9 mouse cellular contexts compared by ENCODE assay signal in the genomic region with DNA sequence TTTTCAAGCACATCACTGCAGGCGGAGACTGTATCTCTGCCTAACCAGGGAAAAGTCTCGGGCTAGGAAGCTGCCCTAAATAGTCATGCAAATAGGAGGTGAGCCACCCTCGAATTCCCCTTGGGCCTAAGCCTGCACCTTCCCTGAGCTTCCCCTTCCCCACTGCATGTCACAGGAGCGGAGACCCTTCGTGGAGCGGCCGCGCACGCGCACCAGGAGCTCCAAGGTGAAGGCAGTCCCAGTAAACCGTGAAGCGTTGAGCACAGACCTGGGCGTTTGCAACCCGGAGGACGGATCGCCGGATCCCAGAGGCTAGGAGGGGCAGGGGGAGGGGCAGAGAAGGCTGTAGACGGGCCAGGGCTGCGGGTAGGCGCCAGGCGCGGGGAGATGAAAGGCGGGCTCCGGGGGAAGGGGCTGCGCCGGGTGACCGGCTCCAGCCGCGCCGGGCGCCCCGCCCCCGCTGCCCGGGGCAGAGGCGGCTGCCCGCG. TPM values are rescaled to one million over a fixed set of nuclear protein-coding genes. Genes with fewer than 3 reads are reported as not detected.
A peak's percentile ranks its signal among the peaks of the same experiment; 100 is the strongest.
DNase-seq lines count a peak whose midpoint lies in the region; ATAC-seq lines count a peak whose summit lies in the region.
"Had no signal": no experiment of that assay in that cellular context is flagged by ENCODE, and none has a peak within 500 bp of the region (broad histone marks: within the 10 kb centered on the region; RNA-seq: fewer than 3 reads in every experiment).

No protein-coding gene starts in this region.

- no peaks in the 10 kb centered on the region for H3K9me3 ChIP-seq in forebrain, embryonic 14.5 days (replicated peaks; ENCODE audit: control insufficient read depth, low read length)

- no peak overlapping the region for H3K27ac ChIP-seq in forebrain, embryonic 14.5 days (ENCODE audit: low read depth, low read length)
- H3K27ac ChIP-seq: macrophage had no signal

- peaks cover 13% of the 10 kb centered on the region for H3K4me1 ChIP-seq in forebrain, embryonic 14.5 days (ENCODE audit: control insufficient read depth, insufficient read depth, low read length)

- peak overlapping the region; percentile 44 for H3K4me3 ChIP-seq in forebrain, embryonic 14.5 days (ENCODE audit: low read depth, low read length)

- no peaks in the 10 kb centered on the region for H3K36me3 ChIP-seq in forebrain, embryonic 14.5 days (ENCODE audit: control insufficient read depth, insufficient read depth, low read length)

- peak overlapping the region; percentile 78 for H3K4me2 ChIP-seq in forebrain, embryonic 14.5 days (ENCODE audit: low read length)

- WGBS in forebrain, embryonic 14.5 days: under 1% methylated on average over 35 of the region's 37 CpGs

- peak; percentile 62 to 73 for DNase-seq in urinary bladder, adult 18-20 months (ENCODE audit: low spot score in 2 of 2)
- no peak for DNase-seq in urinary bladder, postnatal 10 days (ENCODE audit: low spot score)
- peak; percentile 70 for DNase-seq in forebrain, embryonic 14.5 days (ENCODE audit: low spot score)
- DNase-seq in kidney, adult 9 months: peak; percentile 12
- peak; percentile 4 for DNase-seq in lung, postnatal 36 days
- DNase-seq in urinary bladder, postnatal 14 days (ENCODE audit: low spot score): peak; percentile 73
- DNase-seq in adipocyte (ENCODE audit: low spot score): no peak
- no peak for DNase-seq in right cerebral cortex, postnatal 14 days

- H3K27me3 ChIP-seq in forebrain, embryonic 14.5 days (replicated peaks; ENCODE audit: control insufficient read depth, insufficient read depth, low read length): peaks cover 72% of the 10 kb centered on the region

- peak; percentile 54 for ATAC-seq in forebrain, embryonic 14.5 days

- H3K9ac ChIP-seq in forebrain, embryonic 14.5 days (ENCODE audit: low read length): peak overlapping the region; percentile 58

RNA-seq across cellular contexts. Expression of gene Msx2, which starts 2.9 kb away (rescaled TPM):
- polyA plus RNA-seq in forebrain, embryonic 14.5 days (2014; fragmentation: Nextera tagmentation; extraction: Ambion mirVana): 0.44 and 0.70 TPM in 2 replicates
- polyA plus RNA-seq: macrophage had no signal

Comparison
In these comparisons a context has a peak if more than half of its experiments do, and no peak if none do; other contexts are left out.
1. DNase-seq: peak in urinary bladder, adult 18-20 months (2 of 2), forebrain, embryonic 14.5 days (single experiment), kidney, adult 9 months (single experiment), lung, postnatal 36 days (single experiment) and urinary bladder, postnatal 14 days (single experiment); none in urinary bladder, postnatal 10 days (single experiment), adipocyte (single experiment) and right cerebral cortex, postnatal 14 days (single experiment).